Mouse (Mus musculus) cerebellum, postnatal 14 days (tissue): ENCODE measurements around the gene Cpne7.

Experiments
- DNase-seq, 2 experiments: peaks; one replicate each; pipeline ENCODE4 v3.0.0; 2021; ENCODE audit warnings: mixed read lengths in 2 of 2

The Cpne7 gene

GRCm38 (mm10) chr8:123114644-123115043 lies 2.5 kb upstream of the Cpne7 start:
- DNase-seq: no peak

- DNase-seq: no peak
Observed at GRCm38 (mm10) chr8:123117744-123118143, 570 bp downstream of the Cpne7 start.

GRCm38 (mm10) chr8:123122059-123122458 lies 4.9 kb downstream of the Cpne7 start:
- DNase-seq: no peak

DNA sequence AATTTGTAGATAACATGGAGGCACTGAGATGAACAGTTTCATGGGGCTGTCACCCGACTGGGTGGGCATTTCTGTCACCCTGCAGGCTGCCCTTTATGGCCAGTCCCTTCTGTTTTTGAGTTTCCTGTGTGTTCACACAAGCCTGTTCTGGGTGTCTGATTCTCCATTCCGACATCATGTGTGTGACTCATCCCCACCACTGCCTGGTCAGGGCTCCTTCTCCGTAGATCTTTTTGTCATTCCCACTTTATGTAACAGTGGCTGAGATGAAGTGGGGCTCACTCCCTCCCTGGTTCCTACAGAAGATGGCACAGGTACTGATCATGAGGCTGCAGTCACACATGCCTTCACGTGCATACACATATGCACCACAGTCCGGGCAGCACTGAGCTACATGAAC lies 5.5 kb downstream of the Cpne7 start:
- DNase-seq: no peak

- peak in 1 of 2 experiments; percentile 43 for DNase-seq
Observed at GRCm38 (mm10) chr8:123126193-123126816, 9.1 kb downstream of the Cpne7 start.

- no peak for DNase-seq
Observed at GRCm38 (mm10) chr8:123131041-123131440, 13.9 kb downstream of the Cpne7 start.

GRCm38 (mm10) chr8:123132953-123133352 lies 15.8 kb downstream of the Cpne7 start:
- no peak for DNase-seq

GRCm38 (mm10) chr8:123134149-123134713 lies 17.1 kb downstream of the Cpne7 start:
- peak; percentile 49 to 53 for DNase-seq

- DNase-seq: peak; percentile 52 to 59
Observed at GRCm38 (mm10) chr8:123135406-123135805, 18.2 kb downstream of the Cpne7 start.

DNA sequence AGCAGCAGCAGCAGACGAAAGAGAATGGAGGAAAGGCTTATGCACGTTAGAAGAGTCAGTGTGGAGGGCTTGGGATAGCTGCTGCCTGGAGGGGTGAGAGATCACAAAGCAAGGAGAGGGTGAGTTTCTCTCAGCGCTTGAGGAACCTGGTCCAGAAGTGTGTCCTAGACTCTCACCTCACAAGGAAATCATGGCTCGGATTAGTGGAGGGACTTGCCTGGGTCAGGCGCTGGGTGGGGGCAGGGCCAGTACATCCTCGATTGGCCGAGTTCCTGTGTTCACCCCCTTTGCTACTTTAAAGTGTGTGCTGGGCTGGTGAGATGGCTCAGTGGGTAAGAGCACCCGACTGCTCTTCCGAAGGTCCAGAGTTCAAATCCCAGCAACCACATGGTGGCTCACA lies 18.6 kb downstream of the Cpne7 start:
- DNase-seq: no peak

DNA sequence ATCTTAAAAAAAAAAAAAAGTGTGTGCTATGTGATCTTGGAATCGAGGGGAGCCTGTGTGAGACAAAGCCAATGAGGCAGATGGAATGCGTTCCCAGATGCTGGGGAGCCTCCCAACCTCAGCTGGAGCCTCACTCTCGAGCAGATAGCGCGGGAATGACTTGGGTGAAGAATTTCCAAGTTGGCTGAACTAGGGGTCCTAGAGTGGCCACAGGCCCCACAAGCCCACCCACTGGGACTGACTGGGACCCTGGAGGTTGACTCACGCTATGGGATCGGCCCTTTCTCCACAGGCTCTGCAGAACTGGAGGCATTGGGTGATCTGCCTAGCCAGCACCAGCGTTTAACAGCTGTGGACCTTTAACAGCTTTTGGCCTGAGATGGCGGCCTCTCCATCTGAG lies 19.1 kb downstream of the Cpne7 start:
- DNase-seq: no peak

GRCm38 (mm10) chr8:123137645-123138077 lies 20.5 kb downstream of the Cpne7 start:
- DNase-seq: peak; percentile 64 to 82

- no peak for DNase-seq
Observed at GRCm38 (mm10) chr8:123138741-123139140, 21.6 kb downstream of the Cpne7 start.

GRCm38 (mm10) chr8:123141741-123142462 lies 24.7 kb downstream of the Cpne7 start:
- DNase-seq: peak; percentile 97

DNA sequence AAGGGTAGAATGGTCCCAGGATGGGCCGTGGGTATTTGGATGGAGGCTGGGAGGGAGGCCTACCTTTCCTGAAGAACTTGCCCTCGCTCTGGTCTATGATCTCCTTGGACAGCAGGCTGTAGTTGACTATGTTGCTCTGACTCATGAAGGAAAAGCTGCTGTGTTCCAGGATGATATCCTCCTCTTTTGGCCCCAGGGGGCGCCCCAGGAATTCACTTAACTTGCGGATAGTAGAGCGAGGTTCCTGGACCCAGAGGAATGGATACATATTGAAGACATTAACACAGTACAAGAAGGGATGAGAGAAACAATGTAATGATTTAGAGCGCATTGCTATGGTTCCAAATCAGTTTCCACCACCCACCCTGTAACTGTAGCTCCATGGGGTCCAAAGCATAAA lies 28.1 kb downstream of the Cpne7 start:
- no peak for DNase-seq

GRCm38 (mm10) chr8:123146390-123146789 lies 29.2 kb downstream of the Cpne7 start:
- DNase-seq: no peak

DNA sequence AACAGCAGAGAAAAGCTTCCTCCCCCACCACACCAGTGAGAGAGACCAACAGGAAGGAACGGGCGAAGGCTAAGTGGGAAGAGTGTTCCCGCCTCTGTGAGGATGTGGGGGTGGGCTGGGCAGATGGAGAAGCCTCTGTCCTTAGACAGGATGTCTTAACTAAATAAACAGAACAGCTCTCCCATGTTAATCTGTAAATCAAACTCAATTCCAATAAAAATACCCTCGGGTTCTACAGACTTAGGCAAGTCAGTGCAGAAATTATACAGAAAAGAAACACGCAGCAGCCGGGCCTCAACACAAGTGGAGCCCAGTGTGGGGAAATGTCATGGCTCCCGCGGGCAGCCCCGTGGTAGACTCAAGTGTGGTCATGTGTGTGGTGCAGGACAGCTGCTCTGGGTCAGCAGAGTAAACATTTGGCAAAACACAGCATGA lies 33.6 kb downstream of the Cpne7 start:
- no peak for DNase-seq

DNA sequence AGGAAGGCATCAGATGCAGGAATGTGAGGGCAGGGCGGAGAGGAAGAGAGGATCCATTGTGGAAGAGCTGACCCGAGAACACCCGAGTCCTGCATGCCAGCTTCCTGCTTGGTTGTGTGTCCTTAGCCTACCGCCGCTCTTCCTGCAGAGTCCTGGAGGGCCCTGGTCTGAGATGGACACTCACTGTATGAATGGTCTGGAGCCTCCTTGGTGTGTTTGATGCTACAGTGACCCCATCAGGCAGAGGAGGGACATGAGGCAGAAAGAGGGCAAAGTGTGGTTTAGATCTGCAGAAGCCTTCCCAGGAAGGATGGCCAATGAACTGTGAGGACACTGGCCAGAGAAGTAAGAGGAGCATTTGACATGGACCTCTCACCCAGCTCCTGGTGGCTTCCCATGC lies 38.0 kb downstream of the Cpne7 start:
- peak; percentile 59 to 64 for DNase-seq

GRCm38 (mm10) chr8:123156070-123156773 lies 39.0 kb downstream of the Cpne7 start:
- no peak for DNase-seq

DNA sequence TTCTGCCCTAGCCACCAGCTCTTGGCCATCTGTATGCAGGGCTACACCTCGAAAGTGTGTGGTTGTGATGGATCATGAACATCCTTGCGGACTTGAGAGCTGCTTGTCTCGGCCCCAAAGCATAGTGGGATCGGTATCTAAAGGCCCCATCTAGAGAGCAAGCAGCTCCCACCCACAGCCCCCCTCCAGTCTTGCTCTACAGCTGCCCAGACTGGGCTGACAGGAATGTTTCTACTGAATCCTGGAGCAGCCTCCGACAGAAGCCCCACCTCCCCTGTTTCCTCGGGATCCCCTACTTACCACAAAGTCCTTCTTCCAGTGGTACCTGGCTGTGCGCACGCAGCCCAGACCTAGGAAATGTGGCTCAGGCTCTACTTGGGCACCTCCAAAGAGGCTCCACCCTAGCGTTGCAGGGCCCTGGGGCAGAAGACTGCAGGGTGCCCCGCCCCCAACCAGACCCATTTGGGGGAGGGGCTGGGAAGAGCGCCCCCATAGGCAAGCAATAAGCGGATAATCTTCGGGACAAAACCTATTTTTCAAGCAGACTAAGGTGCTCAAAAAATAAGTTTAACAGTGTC lies 40.8 kb downstream of the Cpne7 start, which contains the start of gene Sult5a1:
TSS of gene Sult5a1 (minus strand) at position 428 of the 578 bp plus-strand sequence.
- no peak for DNase-seq

DNA sequence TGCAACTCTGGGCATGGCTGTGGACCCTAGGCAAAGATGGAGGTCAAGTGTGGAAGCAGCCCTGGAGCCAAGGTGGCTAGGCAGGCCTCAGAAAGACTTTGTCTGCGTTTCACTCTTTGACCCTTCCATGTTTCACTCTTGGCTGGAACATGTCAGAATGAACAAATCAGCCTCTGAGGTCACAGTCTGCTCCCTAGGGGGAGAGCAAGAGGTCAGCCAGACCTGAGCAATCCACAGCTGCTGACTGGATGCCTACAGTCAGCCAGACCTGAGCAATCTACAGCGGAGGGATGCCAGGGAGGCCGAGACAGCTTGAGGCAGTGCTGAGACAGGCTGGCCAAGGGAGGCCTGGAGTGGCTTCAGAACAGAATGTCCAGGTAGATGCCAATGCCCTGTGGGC lies 64.2 kb downstream of the Cpne7 start:
- no peak for DNase-seq
